Mouse (Mus musculus): ENCODE data around the gene Cdkn2c. TPM values are rescaled to one million over a fixed set of nuclear protein-coding genes. Genes with fewer than 3 reads are reported as not detected.
"Not testable (repeated sequence)": the region's sequence is repeated elsewhere in the genome, so short reads cannot be mapped to it uniquely, and the experiment has no call there.

The Cdkn2c gene
- total RNA-seq (2021): 10 to 100 TPM; 35.3 to 44.6 TPM
- long read RNA-seq, experiment 1, transcript Cdkn2c-201 (2 exons, 1,106 nt): minor isoform, 14 of 39 reads
- long read RNA-seq, experiment 1, transcript Cdkn2c-202 (3 exons, 2,471 nt): major isoform, 20 of 39 reads
- long read RNA-seq, experiment 1, partial matches to known transcripts: 0 of 39 reads
- long read RNA-seq, experiment 1, other reads (novel, unspliced or antisense): 5 of 39 reads
- long read RNA-seq, experiment 2, transcript Cdkn2c-201 (2 exons, 1,106 nt): minor isoform, 12 of 80 reads
- long read RNA-seq, experiment 2, transcript Cdkn2c-202 (3 exons, 2,471 nt): major isoform, 63 of 80 reads
- long read RNA-seq, experiment 2, partial matches to known transcripts: 0 of 80 reads
- long read RNA-seq, experiment 2, other reads (novel, unspliced or antisense): 5 of 80 reads

- peak; percentile 69 to 81 for DNase-seq (ENCODE audit: low spot score in 2 of 2)
These were observed at the start of gene Cdkn2c for GRCm38 (mm10) chr4:109666461-109667269. Gene Cdkn2c, minus strand, starts transcription at chr4:109667189.

GRCm38 (mm10) chr4:109705349-109705748, 38.4 kb upstream of the Cdkn2c start:
- DNase-seq (ENCODE audit: low spot score in 2 of 2): no peak

GRCm38 (mm10) chr4:109703568-109703967, 36.6 kb upstream of the Cdkn2c start:
- no peak for DNase-seq (ENCODE audit: low spot score in 2 of 2)

GRCm38 (mm10) chr4:109700727-109701126, 33.7 kb upstream of the Cdkn2c start:
- not testable (repeated sequence) for DNase-seq (ENCODE audit: low spot score in 2 of 2)

- DNase-seq (ENCODE audit: low spot score in 2 of 2): no peak
These were observed 25.7 kb upstream of the Cdkn2c start for GRCm38 (mm10) chr4:109692674-109693073.

- no peak for DNase-seq (ENCODE audit: low spot score in 2 of 2)
These were observed 16.6 kb upstream of the Cdkn2c start for GRCm38 (mm10) chr4:109683561-109683960.

- no peak for DNase-seq (ENCODE audit: low spot score in 2 of 2)
These were observed 10.2 kb upstream of the Cdkn2c start for GRCm38 (mm10) chr4:109677221-109677620.

GRCm38 (mm10) chr4:109676218-109677215, 9.5 kb upstream of the Cdkn2c start, which contains the start of gene Faf1:
Gene Faf1, plus strand, starts transcription at chr4:109676588.
- DNase-seq (ENCODE audit: low spot score in 2 of 2): peak; percentile 88 to 94

- no peak for DNase-seq (ENCODE audit: low spot score in 2 of 2)
These were observed 7.1 kb upstream of the Cdkn2c start for GRCm38 (mm10) chr4:109674097-109674496.

GRCm38 (mm10) chr4:109671941-109672340, 5.0 kb upstream of the Cdkn2c start:
- DNase-seq (ENCODE audit: low spot score in 2 of 2): no peak

- no peak for DNase-seq (ENCODE audit: low spot score in 2 of 2)
These were observed 3.2 kb upstream of the Cdkn2c start for GRCm38 (mm10) chr4:109670213-109670612.

- DNase-seq (ENCODE audit: low spot score in 2 of 2): no peak
These were observed 529 bp upstream of the Cdkn2c start for GRCm38 (mm10) chr4:109667518-109667917.

GRCm38 (mm10) chr4:109665982-109666460, 968 bp downstream of the Cdkn2c start:
- DNase-seq (ENCODE audit: low spot score in 2 of 2): peak; percentile 24 to 34

GRCm38 (mm10) chr4:109665101-109665981, 1.6 kb downstream of the Cdkn2c start:
- peak in 1 of 2 experiments; percentile 35 for DNase-seq (ENCODE audit: low spot score in 2 of 2)

- no peak for DNase-seq (ENCODE audit: low spot score in 2 of 2)
These were observed 2.9 kb downstream of the Cdkn2c start for GRCm38 (mm10) chr4:109664091-109664490.

- DNase-seq (ENCODE audit: low spot score in 2 of 2): no peak
These were observed 4.7 kb downstream of the Cdkn2c start for GRCm38 (mm10) chr4:109662271-109662670.

- no peak for DNase-seq (ENCODE audit: low spot score in 2 of 2)
These were observed 5.8 kb downstream of the Cdkn2c start for GRCm38 (mm10) chr4:109661183-109661582.

GRCm38 (mm10) chr4:109660568-109660967, 6.4 kb downstream of the Cdkn2c start:
- DNase-seq (ENCODE audit: low spot score in 2 of 2): no peak

- no peak for DNase-seq (ENCODE audit: low spot score in 2 of 2)
These were observed 7.4 kb downstream of the Cdkn2c start for GRCm38 (mm10) chr4:109659571-109659970.

GRCm38 (mm10) chr4:109658826-109659225, 8.2 kb downstream of the Cdkn2c start:
- no peak for DNase-seq (ENCODE audit: low spot score in 2 of 2)
